Mouse (Mus musculus) inflammation-experienced regulatory T-cells, adult 16 weeks (primary cell): ENCODE data around the gene Gm6812. TPM values are rescaled to one million over a fixed set of nuclear protein-coding genes. Genes with fewer than 3 reads are reported as not detected.

Experiments
- polyA plus RNA-seq: library from polyadenylated mRNA; unstranded; fragments of 100-300 nt; shearing (Covaris generic); gene quantifications from one replicate; pipeline ENCODE4 v1.2.1, GENCODE M21; 2017

Gene Gm6812
- not detected for polyA plus RNA-seq

GRCm38 (mm10) chrX:68892953-68893352 is at the start of gene Gm6812:
Gene Gm6812, minus strand, starts transcription at chrX:68893053.

Other genes starting within 250 kb of the Gm6812 start
- gene Fmr1, start 214.5 kb downstream of the Gm6812 start, polyA plus RNA-seq = 17.3 TPM
- gene Fmr1nb, start 131.2 kb downstream of the Gm6812 start, polyA plus RNA-seq = not detected
- 2.0 TPM for gene Gm14698, start 72.0 kb downstream of the Gm6812 start, polyA plus RNA-seq